Mouse (Mus musculus) E14TG2a.4 (cell line): ENCODE data around the gene Dnajc22.
"Not testable (repeated sequence)": the region's sequence is repeated elsewhere in the genome, so short reads cannot be mapped to it uniquely, and the experiment has no call there.

Experiments used
- H3K27me3 ChIP-seq: 2 replicates; pipeline ENCODE4 v1.6.1; 2014; ENCODE audit warnings: low read length, control low read depth; ENCODE audit not compliant: insufficient read depth
- H3K36me3 ChIP-seq: 2 replicates; pipeline ENCODE4 v1.6.1; 2014; ENCODE audit warnings: low read length, control low read depth; ENCODE audit not compliant: insufficient read depth
- H3K4me1 ChIP-seq: replicated peaks from 2 replicates; pipeline ENCODE4 v1.6.1; 2014; ENCODE audit warnings: low read depth, low read length, control low read depth
- H3K4me3 ChIP-seq: replicated peaks from 2 replicates; pipeline ENCODE4 v1.5.1; 2014; ENCODE audit warnings: mild to moderate bottlenecking, low read length
- H3K9me3 ChIP-seq: 2 replicates; pipeline ENCODE4 v1.6.1; 2014; ENCODE audit warnings: low read length, control low read depth
- CTCF ChIP-seq: conservative IDR thresholded peaks from 2 replicates; pipeline ENCODE4 v1.5.1; 2014; ENCODE audit warnings: low read length
- NANOG ChIP-seq: IDR thresholded peaks from 2 replicates; pipeline ENCODE4 v1.6.1; 2014; ENCODE audit warnings: borderline replicate concordance, low read length, mixed read lengths
- POU5F1 ChIP-seq: IDR thresholded peaks from 2 replicates; pipeline ENCODE4 v1.6.1; 2014; ENCODE audit warnings: low read length, borderline replicate concordance

Dnajc22 gene

GRCm38 (mm10) chr15:99071988-99072387 lies 21.0 kb upstream of the Dnajc22 start:
- H3K9me3 ChIP-seq = no peaks in the 10 kb centered on the region
- H3K27me3 ChIP-seq = no peaks in the 10 kb centered on the region
- H3K4me3 ChIP-seq = no peak overlapping the region
- no peak for TF ChIP-seq NANOG
- no peak for TF ChIP-seq POU5F1
- peak; percentile 37 for TF ChIP-seq CTCF
- H3K36me3 ChIP-seq = peaks cover 12% of the 10 kb centered on the region
- peaks cover 22% of the 10 kb centered on the region for H3K4me1 ChIP-seq

- no peaks in the 10 kb centered on the region for H3K9me3 ChIP-seq
- H3K36me3 ChIP-seq = peaks cover 32% of the 10 kb centered on the region
- H3K4me1 ChIP-seq = peaks cover 22% of the 10 kb centered on the region
- H3K4me3 ChIP-seq = peak within 1 kb of the TSS; percentile 95
- TF ChIP-seq CTCF (0 out of 2 replicates have a peak, but pooled peaks have one; percentile 5), POU5F1 (no peak)
- no peaks in the 10 kb centered on the region for H3K27me3 ChIP-seq
Measured at GRCm38 (mm10) chr15:99074019-99074599, 18.9 kb upstream of the Dnajc22 start, which contains the start of gene Troap. Gene Troap (plus strand): TSS chr15:99074575.

- H3K4me3 ChIP-seq = peak overlapping the region; percentile 95
- no peaks in the 10 kb centered on the region for H3K27me3 ChIP-seq
- peaks cover 20% of the 10 kb centered on the region for H3K4me1 ChIP-seq
- no peaks in the 10 kb centered on the region for H3K9me3 ChIP-seq
- peaks cover 37% of the 10 kb centered on the region for H3K36me3 ChIP-seq
- no peak for TF ChIP-seq NANOG
- TF ChIP-seq CTCF = no peak
- TF ChIP-seq POU5F1 = no peak
Measured at GRCm38 (mm10) chr15:99074600-99075333, 18.2 kb upstream of the Dnajc22 start.

GRCm38 (mm10) chr15:99076011-99076410 lies 17.0 kb upstream of the Dnajc22 start:
- H3K36me3 ChIP-seq = peaks cover 49% of the 10 kb centered on the region
- H3K27me3 ChIP-seq, H3K9me3 ChIP-seq: not testable (repeated sequence)
- peak overlapping the region; percentile 95; the same call in 1 of the 2 replicates for H3K4me3 ChIP-seq
- H3K4me1 ChIP-seq = peaks cover 20% of the 10 kb centered on the region

DNA sequence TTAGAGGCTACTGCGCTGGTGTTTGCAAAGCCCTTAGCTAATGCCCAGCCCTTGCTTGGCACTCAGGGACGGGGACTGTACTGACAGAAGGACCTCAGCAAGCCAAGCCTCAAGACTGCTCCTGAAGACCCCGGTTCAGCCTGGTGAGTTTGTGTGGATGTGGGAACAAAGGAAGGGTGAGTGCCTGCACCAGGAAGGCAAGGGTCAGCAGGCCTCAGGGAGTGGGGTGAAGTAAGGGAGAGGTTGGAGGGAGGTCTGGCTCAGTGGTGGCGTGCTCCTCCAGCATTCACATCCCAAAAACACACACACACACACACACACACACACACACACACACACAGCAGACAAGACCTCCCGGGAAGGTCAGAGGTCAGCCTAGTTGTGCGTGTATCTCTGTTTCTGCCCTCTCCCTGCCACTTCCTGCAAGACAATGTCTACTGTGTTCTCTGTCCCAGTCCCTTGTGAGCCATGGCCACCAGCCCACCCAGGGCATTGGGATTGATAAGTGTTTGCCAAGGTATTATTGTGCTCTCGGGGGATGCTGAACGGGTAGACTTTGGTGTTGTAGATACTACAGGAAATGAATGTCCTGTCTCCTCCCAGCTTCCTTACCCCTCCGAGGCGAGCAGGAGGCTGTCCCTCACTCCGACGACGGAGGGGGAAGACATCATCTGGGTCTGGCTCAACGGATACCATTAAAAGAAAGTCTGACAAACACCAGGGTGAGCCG lies 14.6 kb upstream of the Dnajc22 start:
- peaks cover 72% of the 10 kb centered on the region for H3K36me3 ChIP-seq
- H3K4me3 ChIP-seq = no peak overlapping the region
- no peaks in the 10 kb centered on the region for H3K27me3 ChIP-seq
- no peaks in the 10 kb centered on the region for H3K9me3 ChIP-seq
- H3K4me1 ChIP-seq = peaks cover 39% of the 10 kb centered on the region
- TF ChIP-seq CTCF = no peak
- TF ChIP-seq POU5F1 = no peak
- no peak for TF ChIP-seq NANOG

GRCm38 (mm10) chr15:99079804-99080203 lies 13.2 kb upstream of the Dnajc22 start:
- peaks cover 42% of the 10 kb centered on the region for H3K4me1 ChIP-seq
- TF ChIP-seq NANOG = no peak
- no peak for TF ChIP-seq POU5F1
- no peak for TF ChIP-seq CTCF
- peaks cover 6% of the 10 kb centered on the region for H3K9me3 ChIP-seq
- H3K36me3 ChIP-seq = peaks cover 82% of the 10 kb centered on the region
- H3K4me3 ChIP-seq = no peak overlapping the region
- no peaks in the 10 kb centered on the region for H3K27me3 ChIP-seq

DNA sequence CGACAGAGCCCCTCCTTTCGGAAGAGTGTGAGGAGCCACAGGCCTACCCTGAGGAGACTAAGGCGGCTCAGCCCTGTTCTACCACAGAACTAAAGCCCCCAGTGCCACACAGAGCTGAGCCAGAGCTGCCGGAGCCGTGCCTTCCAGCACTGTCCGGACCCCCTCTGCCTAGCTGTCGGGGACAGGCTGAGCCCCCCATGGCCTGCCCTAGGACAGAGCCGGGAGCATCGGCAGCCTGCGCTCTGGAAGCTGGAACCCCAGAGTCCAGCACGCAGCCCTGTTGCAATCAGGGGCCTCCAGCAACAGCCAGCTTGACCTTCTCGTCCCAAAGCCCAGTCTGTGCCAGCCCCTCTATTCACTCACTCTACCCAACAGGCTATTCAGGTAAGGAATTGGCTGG lies 10.6 kb upstream of the Dnajc22 start:
- H3K9me3 ChIP-seq = peaks cover 6% of the 10 kb centered on the region
- peaks cover 37% of the 10 kb centered on the region for H3K4me1 ChIP-seq
- TF ChIP-seq CTCF (no peak), POU5F1 (no peak), NANOG (no peak)
- peaks cover 67% of the 10 kb centered on the region for H3K36me3 ChIP-seq
- H3K27me3 ChIP-seq = peaks cover 20% of the 10 kb centered on the region
- no peak overlapping the region for H3K4me3 ChIP-seq

DNA sequence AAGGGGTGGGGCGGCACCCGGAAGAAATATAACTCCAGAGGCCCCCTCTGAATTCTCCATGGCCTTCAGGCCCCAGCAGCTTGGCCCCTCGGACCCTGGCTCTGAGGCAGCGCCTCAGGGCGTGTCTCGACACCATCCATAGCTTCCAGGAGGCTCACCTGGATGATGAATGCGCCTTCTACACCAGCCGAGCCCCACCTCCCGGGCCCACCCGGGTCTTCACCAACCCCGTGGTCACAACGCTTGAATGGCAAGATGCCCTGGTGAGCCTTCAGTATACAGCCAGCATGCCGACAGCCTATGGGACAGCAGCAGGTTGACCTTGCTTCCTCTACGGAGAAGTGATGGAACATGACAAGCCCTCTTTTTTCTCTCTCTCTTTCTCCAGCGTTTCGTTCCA lies 10.1 kb upstream of the Dnajc22 start:
- TF ChIP-seq NANOG (no peak), CTCF (no peak), POU5F1 (no peak)
- Histone ChIP-seq H3K4me3 (no peak overlapping the region), H3K36me3 (peaks cover 62% of the 10 kb centered on the region), H3K9me3 (peaks cover 6% of the 10 kb centered on the region), H3K27me3 (peaks cover 25% of the 10 kb centered on the region), H3K4me1 (peaks cover 32% of the 10 kb centered on the region)
